Mouse (Mus musculus): ENCODE results near the gene Pan3. TPM values are rescaled to one million over a fixed set of nuclear protein-coding genes. Genes with fewer than 3 reads are reported as not detected.
A peak's percentile ranks its signal among the peaks of the same experiment; 100 is the strongest.

Pan3 gene
- total and polyA plus RNA-seq, 3 experiments, result 60.6 to 61.5 TPM; not detected in 1

- peak; percentile 95 for TF ChIP-seq NRF1 (IDR thresholded peaks at IDR 0.05; ENCODE audit: insufficient read depth, low read depth, low read length, poor library complexity, severe bottlenecking)
- TF ChIP-seq POLR2A (IDR thresholded peaks at IDR 0.05; ENCODE audit: control insufficient read depth in 1 of 2, insufficient read depth in 1 of 2, low read depth in 1 of 2, low read length in 2 of 2, poor library complexity in 1 of 2), result peak; percentile 93 to 94
- TF ChIP-seq BHLHE40 (IDR thresholded peaks at IDR 0.05; ENCODE audit: borderline replicate concordance, low read depth, low read length), result peak; percentile 70
- no peak; the same call in 1 of the 2 replicates for TF ChIP-seq MAX (IDR thresholded peaks at IDR 0.05; ENCODE audit: low read length)
Measured at GRCm38 (mm10) chr5:147429535-147430305, at the start of gene Pan3 (continued).

GRCm38 (mm10) chr5:147381396-147381795 is 48.6 kb upstream of the Pan3 start:
- Histone ChIP-seq H3K9ac (ENCODE audit: control insufficient read depth, low read depth, low read length, poor library complexity, severe bottlenecking) (no peak overlapping the region), H3K9me3 (replicated peaks; ENCODE audit: insufficient read depth, low read length) (no peaks in the 10 kb centered on the region), H3K27me3 (ENCODE audit: control insufficient read depth in 1 of 2, insufficient read depth in 2 of 2, low read length in 2 of 2) (no peaks in the 10 kb centered on the region), H3K36me3 (ENCODE audit: control insufficient read depth in 1 of 2, insufficient read depth in 2 of 2, low read length in 2 of 2) (no peaks in the 10 kb centered on the region), H3K27ac (ENCODE audit: control insufficient read depth, low read depth, low read length) (no peak overlapping the region), H3K4me1 (ENCODE audit: control insufficient read depth in 1 of 2, insufficient read depth in 2 of 2, low read length in 2 of 2) (no peaks in the 10 kb centered on the region), H3K4me3 (ENCODE audit: control insufficient read depth in 1 of 2, insufficient read depth in 1 of 2, low read depth in 2 of 2, low read length in 2 of 2) (no peak overlapping the region), H3K79me2 (ENCODE audit: control insufficient read depth, insufficient read depth, low read length, poor library complexity) (no peaks in the 10 kb centered on the region)
- TF ChIP-seq NRF1 (IDR thresholded peaks at IDR 0.05; ENCODE audit: insufficient read depth, low read depth, low read length, poor library complexity, severe bottlenecking) (0 out of 2 replicates have a peak, but pooled peaks have one; percentile 26), EP300 (IDR thresholded peaks at IDR 0.05; ENCODE audit: low read depth in 1 of 2, low read length in 2 of 2) (no peak)
- peak; percentile 44 for DNase-seq (ENCODE audit: low read depth, low spot score)

GRCm38 (mm10) chr5:147386865-147387264 is 43.1 kb upstream of the Pan3 start:
- DNase-seq (ENCODE audit: low read depth, low spot score), result no peak
- TF ChIP-seq ETS1 (IDR thresholded peaks at IDR 0.05; ENCODE audit: low read depth, low read length) (no peak), CHD2 (IDR thresholded peaks at IDR 0.05; ENCODE audit: low read length) (no peak), CHD1 (IDR thresholded peaks at IDR 0.05; ENCODE audit: low read depth, low read length) (no peak), POLR2A (IDR thresholded peaks at IDR 0.05; ENCODE audit: control insufficient read depth in 1 of 2, insufficient read depth in 1 of 2, low read depth in 1 of 2, low read length in 2 of 2, poor library complexity in 1 of 2) (no peak), EP300 (IDR thresholded peaks at IDR 0.05; ENCODE audit: low read depth in 1 of 2, low read length in 2 of 2) (no peak), ZMIZ1 (IDR thresholded peaks at IDR 0.05; ENCODE audit: low read depth, low read length) (no peak), MXI1 (IDR thresholded peaks at IDR 0.05; ENCODE audit: low read depth, low read length) (no peak), NRF1 (IDR thresholded peaks at IDR 0.05; ENCODE audit: insufficient read depth, low read depth, low read length, poor library complexity, severe bottlenecking) (no peak), MAFK (IDR thresholded peaks at IDR 0.05; ENCODE audit: borderline replicate concordance, low read depth, low read length) (no peak), UBTF (IDR thresholded peaks at IDR 0.05; ENCODE audit: borderline replicate concordance, insufficient read depth, low read depth, low read length) (no peak), MYC (IDR thresholded peaks at IDR 0.05; ENCODE audit: low read depth, low read length) (no peak), TCF12 (IDR thresholded peaks at IDR 0.05; ENCODE audit: low read depth, low read length) (no peak), POLR2AphosphoS5 (IDR thresholded peaks at IDR 0.05; ENCODE audit: borderline replicate concordance, low read depth, low read length) (no peak), MEF2A (IDR thresholded peaks at IDR 0.05; ENCODE audit: extremely low read depth, insufficient replicate concordance, low read depth, low read length, poor library complexity, severe bottlenecking) (no peak), ZKSCAN1 (IDR thresholded peaks at IDR 0.05; ENCODE audit: low read depth, low read length) (no peak), ZC3H11A (IDR thresholded peaks at IDR 0.05; ENCODE audit: low read depth, low read length) (no peak)
- H3K4me3 ChIP-seq (ENCODE audit: control insufficient read depth in 1 of 2, insufficient read depth in 1 of 2, low read depth in 2 of 2, low read length in 2 of 2), result no peak overlapping the region
- no peaks in the 10 kb centered on the region; a peak in 1 of 4 replicates for H3K36me3 ChIP-seq (ENCODE audit: control insufficient read depth in 1 of 2, insufficient read depth in 2 of 2, low read length in 2 of 2)
- no peaks in the 10 kb centered on the region for H3K27me3 ChIP-seq (ENCODE audit: control insufficient read depth in 1 of 2, insufficient read depth in 2 of 2, low read length in 2 of 2)
- H3K27ac ChIP-seq (ENCODE audit: control insufficient read depth, low read depth, low read length), result no peak overlapping the region
- H3K9me3 ChIP-seq (replicated peaks; ENCODE audit: insufficient read depth, low read length), result no peaks in the 10 kb centered on the region
- H3K4me1 ChIP-seq (ENCODE audit: control insufficient read depth in 1 of 2, insufficient read depth in 2 of 2, low read length in 2 of 2), result peaks cover 0 to 9% of the 10 kb centered on the region in 2 experiments; a peak in 2 of 4 replicates
- no peaks in the 10 kb centered on the region for H3K79me2 ChIP-seq (ENCODE audit: control insufficient read depth, insufficient read depth, low read length, poor library complexity)
- no peak overlapping the region for H3K9ac ChIP-seq (ENCODE audit: control insufficient read depth, low read depth, low read length, poor library complexity, severe bottlenecking)
